Mouse (Mus musculus) lung, adult 2 months (tissue): ENCODE results near the gene Fam161a.

Experiments
- CTCF ChIP-seq: fragments of 200-500 bp; IDR thresholded peaks from 2 replicates; pipeline ENCODE4 v1.5.1; 2011; ENCODE audit warnings: mild to moderate bottlenecking, low read length, control low read depth; ENCODE audit not compliant: insufficient read depth
- POLR2A ChIP-seq: fragments of 200-500 bp; IDR thresholded peaks from 2 replicates; pipeline ENCODE4 v1.6.1; 2011; ENCODE audit warnings: low read depth, mild to moderate bottlenecking, control low read depth, low read length, borderline replicate concordance; ENCODE audit errors: extremely low read depth

DNA sequence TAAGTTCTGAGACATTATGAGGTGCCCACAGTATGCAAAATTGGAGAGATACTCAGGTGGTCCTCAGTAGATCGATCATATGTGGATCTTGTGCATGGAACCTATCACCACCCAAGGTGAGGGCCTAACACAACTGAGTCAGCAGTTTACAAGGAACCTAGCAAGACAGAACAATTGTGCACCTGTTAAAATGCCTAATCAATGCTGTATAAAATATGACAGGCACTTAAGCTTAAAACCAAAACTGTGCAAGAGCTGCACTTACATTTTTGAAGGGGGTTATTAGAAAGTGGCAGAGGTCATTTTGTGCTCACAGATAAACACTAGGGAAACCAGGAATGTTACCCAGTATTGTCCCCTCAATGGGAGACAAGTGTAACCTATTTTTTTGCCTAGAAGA is 2.1 kb upstream of the Fam161a start:
- TF ChIP-seq CTCF (no peak), POLR2A (no peak)
